Mouse (Mus musculus) stomach, embryonic 14.5 days (tissue): ENCODE measurements around the gene Ikbke. TPM values are rescaled to one million over a fixed set of nuclear protein-coding genes. Genes with fewer than 3 reads are reported as not detected.

ENCODE experiments used
- ATAC-seq: fragments of 200-750 bp; cut with Nextera tagmentation; 2 replicates; pipeline ENCODE4 v1.8.0; 2017; ENCODE audit warnings: low read depth, moderate TSS enrichment; ENCODE audit not compliant: insufficient number of reproducible peaks, insufficient read depth, low FRiP score
- H3K27ac ChIP-seq: fragments of 300-500 bp; sonication (generic); 2 replicates; pipeline ENCODE4 v1.5.1; 2014; ENCODE audit warnings: mild to moderate bottlenecking, low read length, moderate library complexity, mixed read lengths
- H3K27me3 ChIP-seq: fragments of 300-500 bp; sonication (generic); 2 replicates; pipeline ENCODE4 v1.6.1; 2014; ENCODE audit warnings: low read length, control low read depth, mixed read lengths; ENCODE audit not compliant: control insufficient read depth, insufficient read depth
- H3K36me3 ChIP-seq: fragments of 300-500 bp; sonication (generic); 2 replicates; pipeline ENCODE4 v1.6.1; 2014; ENCODE audit warnings: mild to moderate bottlenecking, control low read depth, low read length, moderate library complexity, mixed read lengths; ENCODE audit not compliant: control insufficient read depth, insufficient read depth
- H3K4me1 ChIP-seq: fragments of 300-500 bp; sonication (generic); 2 replicates; pipeline ENCODE4 v1.6.1; 2014; ENCODE audit warnings: low read length, control low read depth, mixed read lengths; ENCODE audit not compliant: control insufficient read depth, insufficient read depth
- H3K4me2 ChIP-seq: fragments of 300-500 bp; sonication (generic); replicated peaks from 2 replicates; pipeline ENCODE4 v1.6.1; 2014; ENCODE audit warnings: low read depth, low read length, control low read depth
- H3K4me3 ChIP-seq: fragments of 300-500 bp; sonication (generic); 2 replicates; pipeline ENCODE4 v1.5.1; 2014; ENCODE audit warnings: low read depth, low read length, control low read depth
- H3K9ac ChIP-seq: fragments of 300-500 bp; sonication (generic); replicated peaks from 2 replicates; pipeline ENCODE4 v1.6.1; 2014; ENCODE audit warnings: low read depth, mild to moderate bottlenecking, control low read depth, low read length, moderate library complexity, mixed read lengths
- H3K9me3 ChIP-seq: fragments of 300-500 bp; sonication (generic); 2 replicates; pipeline ENCODE4 v1.6.1; 2016; ENCODE audit warnings: low read depth, low read length, control low read depth; ENCODE audit not compliant: control insufficient read depth
- WGBS: fragments of 180-500 bp; shearing (Covaris S2); extraction: QIAGEN DNeasy Blood & Tissue Kit; methylation state at CpG from one replicate; pipeline ENCODE4 v1.1.7; 2014; 5-methylcytosine and 5-hydroxymethylcytosine counted together
- polyA plus RNA-seq: library from polyadenylated mRNA; unstranded; fragments of >200 nt; fragmentation: Nextera tagmentation; extraction: Ambion mirVana; gene quantifications from 2 replicates; pipeline ENCODE4 v1.2.1, GENCODE M21; 2014

Ikbke gene
- polyA plus RNA-seq, 1 experiment from 2014 or later: 6.1 TPM

DNA sequence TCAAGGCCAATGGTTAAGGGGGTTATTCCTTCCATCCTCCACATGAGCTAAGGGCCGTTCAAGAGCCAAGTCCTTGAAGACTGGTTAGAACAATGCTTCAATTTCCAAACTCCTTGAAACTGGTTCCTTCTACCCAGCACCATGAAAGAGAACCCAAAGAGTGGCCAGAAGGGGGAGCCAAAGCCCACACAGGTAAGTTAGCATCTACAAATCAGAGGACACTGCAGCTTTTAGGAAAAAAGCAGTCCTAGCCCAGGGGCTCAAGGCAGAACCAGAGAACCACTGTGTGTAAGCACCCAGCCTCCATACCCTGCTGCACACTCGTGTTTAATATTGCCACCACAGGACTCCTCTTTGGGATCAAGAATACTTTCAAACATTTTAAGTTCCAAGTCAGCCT lies 11.2 kb upstream of the Ikbke start:
- no peak overlapping the region for H3K9ac ChIP-seq
- H3K4me3 ChIP-seq: no peak overlapping the region
- 40% methylated on average over 2 of the region's 2 CpGs for WGBS
- H3K4me1 ChIP-seq: no peaks in the 10 kb centered on the region
- no peaks in the 10 kb centered on the region for H3K9me3 ChIP-seq
- no peaks in the 10 kb centered on the region for H3K27me3 ChIP-seq
- peaks cover 15% of the 10 kb centered on the region for H3K36me3 ChIP-seq
- no peak overlapping the region for H3K4me2 ChIP-seq
- H3K27ac ChIP-seq: no peak overlapping the region
- no peak for ATAC-seq

DNA sequence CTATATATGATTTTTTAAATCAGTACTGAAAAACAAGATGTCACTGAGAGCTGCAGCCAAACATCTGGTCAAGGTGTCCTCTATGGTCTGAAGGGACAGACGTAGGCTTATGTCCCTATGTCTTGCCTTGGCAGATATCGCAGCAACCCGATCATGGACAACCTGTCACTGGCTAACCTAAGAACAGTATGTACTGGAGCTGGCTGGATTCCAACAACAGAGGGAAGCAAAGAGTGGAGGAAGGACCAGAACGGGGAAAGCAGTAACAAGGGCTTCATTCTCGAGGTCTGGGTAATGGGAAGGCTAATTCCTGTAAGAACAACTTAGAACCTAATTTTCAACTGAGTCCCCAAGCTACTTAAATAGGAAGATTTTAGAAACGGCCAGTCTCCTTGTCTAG lies 9.5 kb upstream of the Ikbke start:
- no peaks in the 10 kb centered on the region for H3K4me1 ChIP-seq
- no peaks in the 10 kb centered on the region for H3K9me3 ChIP-seq
- H3K4me2 ChIP-seq: no peak overlapping the region
- H3K36me3 ChIP-seq: peaks cover 7% of the 10 kb centered on the region
- no peak for ATAC-seq
- H3K27me3 ChIP-seq: no peaks in the 10 kb centered on the region
- WGBS: 84% methylated on average over 6 of the region's 6 CpGs
- H3K27ac ChIP-seq: no peak overlapping the region
- no peak overlapping the region for H3K4me3 ChIP-seq
- no peak overlapping the region for H3K9ac ChIP-seq

DNA sequence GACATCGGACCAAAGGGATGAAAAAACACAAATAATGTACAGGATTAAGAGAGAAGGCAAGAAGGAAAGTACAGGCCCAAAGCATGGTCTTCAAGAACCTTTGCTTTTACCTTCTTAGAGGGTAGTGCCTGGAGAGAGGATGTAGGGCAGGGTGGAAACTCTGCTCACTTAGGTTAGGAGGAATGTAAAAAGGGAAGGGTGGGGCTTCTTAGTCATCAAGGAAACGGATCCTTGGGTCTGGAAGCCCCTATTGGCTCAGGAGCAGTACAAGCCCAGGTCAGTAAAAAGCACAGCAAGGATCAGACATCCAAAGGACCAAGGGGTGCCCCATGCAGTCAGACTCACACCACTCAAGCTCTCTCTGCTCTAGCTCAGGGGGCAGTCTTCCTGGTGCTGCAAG lies 7.9 kb upstream of the Ikbke start:
- Histone ChIP-seq H3K27me3 (no peaks in the 10 kb centered on the region), H3K9me3 (no peaks in the 10 kb centered on the region), H3K36me3 (peaks cover 7% of the 10 kb centered on the region), H3K4me3 (no peak overlapping the region), H3K27ac (no peak overlapping the region), H3K4me2 (no peak overlapping the region), H3K4me1 (no peaks in the 10 kb centered on the region), H3K9ac (no peak overlapping the region)
- no peak for ATAC-seq
- 67% methylated on average over 2 of the region's 2 CpGs for WGBS

GRCm38 (mm10) chr1:131286803-131287202 lies 7.4 kb upstream of the Ikbke start:
- Histone ChIP-seq H3K9ac (no peak overlapping the region), H3K36me3 (peaks cover 7% of the 10 kb centered on the region), H3K4me2 (no peak overlapping the region), H3K4me3 (no peak overlapping the region), H3K27ac (no peak overlapping the region), H3K27me3 (no peaks in the 10 kb centered on the region), H3K4me1 (no peaks in the 10 kb centered on the region), H3K9me3 (no peaks in the 10 kb centered on the region)
- WGBS: 71% methylated on average over 5 of the region's 5 CpGs
- ATAC-seq: no peak

DNA sequence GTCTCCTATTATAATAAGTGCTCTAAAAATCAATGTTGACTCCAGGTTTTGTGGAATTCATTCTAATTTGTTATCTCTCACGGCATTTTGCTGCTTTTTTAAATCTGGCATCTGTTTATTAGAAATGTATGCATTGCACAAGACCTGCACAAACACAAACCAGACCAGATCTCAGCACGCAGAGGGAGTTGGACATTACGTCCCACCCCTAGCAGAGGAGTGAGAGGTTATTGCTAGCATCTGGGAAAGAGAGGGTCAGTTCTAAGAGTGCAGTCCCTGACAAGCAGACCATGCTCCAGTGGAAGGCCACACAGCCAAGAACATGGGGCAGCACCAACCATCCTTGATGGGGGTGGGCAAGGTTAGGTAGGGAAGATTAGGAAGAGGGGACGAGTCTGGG lies 5.2 kb upstream of the Ikbke start:
- no peaks in the 10 kb centered on the region for H3K27me3 ChIP-seq
- no peaks in the 10 kb centered on the region for H3K9me3 ChIP-seq
- H3K27ac ChIP-seq: no peak overlapping the region
- H3K9ac ChIP-seq: no peak overlapping the region
- 0 out of 2 replicates have a peak, but pooled peaks cover 5% of the 10 kb centered on the region for H3K4me1 ChIP-seq
- H3K36me3 ChIP-seq: peaks cover 7% of the 10 kb centered on the region
- 64% methylated on average over 4 of the region's 4 CpGs for WGBS
- H3K4me3 ChIP-seq: no peak overlapping the region
- no peak for ATAC-seq
- H3K4me2 ChIP-seq: no peak overlapping the region

GRCm38 (mm10) chr1:131284167-131284566 lies 4.8 kb upstream of the Ikbke start:
- Histone ChIP-seq H3K4me1 (0 out of 2 replicates have a peak, but pooled peaks cover 9% of the 10 kb centered on the region), H3K9ac (no peak overlapping the region), H3K36me3 (peaks cover 4% of the 10 kb centered on the region; the same call in 1 of the 2 replicates), H3K4me3 (no peak overlapping the region), H3K27ac (no peak overlapping the region), H3K9me3 (no peaks in the 10 kb centered on the region), H3K27me3 (no peaks in the 10 kb centered on the region), H3K4me2 (no peak overlapping the region)
- 87% methylated on average over 1 of the region's 1 CpGs for WGBS
- no peak for ATAC-seq

DNA sequence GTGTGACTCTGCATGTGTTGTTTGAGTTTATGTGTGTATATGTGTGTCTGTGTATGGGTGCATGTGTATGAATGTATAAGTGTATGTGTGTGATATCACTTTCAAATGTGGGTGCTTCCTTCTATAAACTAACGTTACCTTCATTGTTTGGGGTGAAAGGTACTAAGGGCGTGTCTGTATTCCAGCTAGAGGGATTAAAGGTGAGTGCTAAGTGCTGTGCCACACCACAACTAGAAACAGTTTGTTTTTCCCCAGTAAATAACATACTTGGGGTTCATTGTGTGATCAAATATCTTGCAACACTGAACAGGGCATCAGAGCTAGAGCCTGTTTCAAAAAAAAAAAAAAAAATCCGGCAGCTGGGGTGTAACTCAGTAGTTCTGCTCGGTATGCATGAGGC lies 2.3 kb upstream of the Ikbke start:
- H3K4me1 ChIP-seq: 0 out of 2 replicates have a peak, but pooled peaks cover 9% of the 10 kb centered on the region
- H3K4me3 ChIP-seq: no peak overlapping the region
- ATAC-seq: no peak
- no peak overlapping the region for H3K9ac ChIP-seq
- no peak overlapping the region for H3K4me2 ChIP-seq
- H3K27ac ChIP-seq: no peak overlapping the region
- H3K27me3 ChIP-seq: no peaks in the 10 kb centered on the region
- WGBS: 48% methylated on average over 4 of the region's 4 CpGs
- H3K9me3 ChIP-seq: no peaks in the 10 kb centered on the region
- no peaks in the 10 kb centered on the region for H3K36me3 ChIP-seq

DNA sequence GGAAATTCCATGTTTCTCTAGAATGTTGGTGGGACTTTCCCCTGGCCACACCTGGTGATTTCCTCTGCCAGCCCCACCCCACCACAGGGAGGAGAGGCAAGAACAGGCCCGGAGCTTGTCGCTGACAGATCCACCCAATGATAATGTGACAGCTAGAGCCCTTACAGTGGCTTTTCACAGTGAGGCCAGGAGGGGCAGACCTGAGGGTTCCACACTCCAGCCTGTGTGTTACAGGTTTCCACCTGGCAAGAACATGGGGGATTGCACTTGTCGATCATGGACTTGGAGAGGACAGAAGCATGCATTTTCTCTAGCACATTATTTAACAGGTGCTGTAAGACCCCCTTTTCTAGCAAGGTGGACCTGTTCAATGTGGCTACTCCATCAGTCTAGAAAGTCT lies 874 bp upstream of the Ikbke start:
- Histone ChIP-seq H3K36me3 (no peaks in the 10 kb centered on the region), H3K27me3 (no peaks in the 10 kb centered on the region), H3K4me3 (no peak overlapping the region), H3K9me3 (no peaks in the 10 kb centered on the region), H3K9ac (no peak overlapping the region), H3K4me2 (0 out of 2 replicates have a peak overlapping the region, but pooled peaks have one; percentile 60), H3K4me1 (0 out of 2 replicates have a peak, but pooled peaks cover 9% of the 10 kb centered on the region), H3K27ac (no peak overlapping the region)
- 0 out of 2 replicates have a peak, but pooled peaks have one; percentile 39 for ATAC-seq
- 51% methylated on average over 3 of the region's 3 CpGs for WGBS
